Mouse (Mus musculus) heart, embryonic 10.5 days (tissue): ENCODE results near the gene Ndufs8. TPM values are rescaled to one million over a fixed set of nuclear protein-coding genes. Genes with fewer than 3 reads are reported as not detected.
"Not testable (repeated sequence)": the region's sequence is repeated elsewhere in the genome, so short reads cannot be mapped to it uniquely, and the experiment has no call there.

Experiments used
- DNase-seq: peaks from one replicate; pipeline ENCODE4 v3.0.0-alpha.2; 2017; ENCODE audit warnings: low spot score
- H3K27ac ChIP-seq: fragments of 300-500 bp; sonication (generic); 2 replicates; pipeline ENCODE4 v1.5.1; 2016; ENCODE audit warnings: mild to moderate bottlenecking
- H3K27me3 ChIP-seq: fragments of 300-500 bp; sonication (generic); 2 replicates; pipeline ENCODE4 v1.6.1; 2016; ENCODE audit warnings: mild to moderate bottlenecking; ENCODE audit not compliant: poor library complexity, insufficient read depth, severe bottlenecking
- H3K36me3 ChIP-seq: fragments of 300-500 bp; sonication (generic); 2 replicates; pipeline ENCODE4 v1.6.1; 2016; ENCODE audit warnings: mild to moderate bottlenecking, moderate library complexity
- H3K4me1 ChIP-seq: fragments of 300-500 bp; sonication (generic); 2 replicates; pipeline ENCODE4 v1.6.1; 2016; ENCODE audit warnings: mild to moderate bottlenecking
- H3K4me3 ChIP-seq: fragments of 300-500 bp; sonication (generic); 2 replicates; pipeline ENCODE4 v1.5.1; 2016; ENCODE audit warnings: mild to moderate bottlenecking, moderate library complexity
- H3K9me3 ChIP-seq: fragments of 300-500 bp; sonication (generic); 2 replicates; pipeline ENCODE4 v1.6.1; 2016; ENCODE audit warnings: mild to moderate bottlenecking, moderate library complexity
- WGBS: fragments of 180-500 bp; shearing (Covaris S2); methylation state at CpG from one replicate; pipeline ENCODE4 v1.1.7; 2016; 5-methylcytosine and 5-hydroxymethylcytosine counted together
- polyA plus RNA-seq: library from polyadenylated mRNA; unstranded; fragments of >200 nt; fragmentation: Nextera tagmentation; extraction: Ambion mirVana; gene quantifications from 2 replicates; pipeline ENCODE4 v1.2.1, GENCODE M21; 2016

Ndufs8 gene
- 323 and 356 TPM in 2 replicates for polyA plus RNA-seq

GRCm38 (mm10) chr19:3912337-3913204 is at the start of gene Ndufs8:
Ndufs8 (minus strand) TSS chr19:3912774.
- WGBS = under 1% methylated on average over 43 of the region's 43 CpGs
- Histone ChIP-seq H3K9me3 (no peaks in the 10 kb centered on the region), H3K27me3 (no peaks in the 10 kb centered on the region), H3K4me1 (peaks cover 21% of the 10 kb centered on the region), H3K36me3 (peaks cover 36% of the 10 kb centered on the region), H3K4me3 (peak within 1 kb of the TSS; percentile 69), H3K27ac (peak within 1 kb of the TSS; percentile 91)
- peak; percentile 99 for DNase-seq

DNA sequence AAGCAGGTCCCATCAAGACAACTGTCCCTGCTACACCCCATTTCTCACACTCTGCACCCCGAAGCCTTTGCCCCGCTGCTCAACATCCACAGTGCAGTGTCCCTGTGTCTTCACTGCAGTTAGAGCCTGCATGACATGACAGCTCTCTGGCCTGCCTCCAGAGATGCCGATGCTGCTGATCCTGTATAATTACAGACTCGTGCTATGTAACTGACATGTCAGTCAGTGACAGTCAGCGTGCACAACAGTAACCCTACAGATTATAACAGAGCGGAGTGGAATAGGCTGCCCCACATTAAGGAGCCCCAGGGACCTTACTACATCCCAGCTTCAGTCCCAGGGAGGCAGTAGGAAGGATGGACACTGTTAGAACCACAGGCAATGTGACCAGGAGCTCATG is 49.2 kb upstream of the Ndufs8 start:
- H3K36me3 ChIP-seq, DNase-seq, H3K27ac ChIP-seq, H3K4me3 ChIP-seq, H3K9me3 ChIP-seq, H3K4me1 ChIP-seq: not testable (repeated sequence)
- 88% methylated on average over 6 of the region's 6 CpGs for WGBS
- H3K27me3 ChIP-seq = 0 out of 2 replicates have a peak, but pooled peaks cover 10% of the 10 kb centered on the region

GRCm38 (mm10) chr19:3960211-3960610 is 47.6 kb upstream of the Ndufs8 start:
- H3K4me1 ChIP-seq = peaks cover 12% of the 10 kb centered on the region
- no peaks in the 10 kb centered on the region for H3K36me3 ChIP-seq
- 0 out of 2 replicates have a peak, but pooled peaks cover 13% of the 10 kb centered on the region for H3K27me3 ChIP-seq
- WGBS = 77% methylated on average over 5 of the region's 5 CpGs
- no peaks in the 10 kb centered on the region for H3K9me3 ChIP-seq
- no peak overlapping the region for H3K27ac ChIP-seq
- no peak for DNase-seq
- H3K4me3 ChIP-seq = no peak overlapping the region

DNA sequence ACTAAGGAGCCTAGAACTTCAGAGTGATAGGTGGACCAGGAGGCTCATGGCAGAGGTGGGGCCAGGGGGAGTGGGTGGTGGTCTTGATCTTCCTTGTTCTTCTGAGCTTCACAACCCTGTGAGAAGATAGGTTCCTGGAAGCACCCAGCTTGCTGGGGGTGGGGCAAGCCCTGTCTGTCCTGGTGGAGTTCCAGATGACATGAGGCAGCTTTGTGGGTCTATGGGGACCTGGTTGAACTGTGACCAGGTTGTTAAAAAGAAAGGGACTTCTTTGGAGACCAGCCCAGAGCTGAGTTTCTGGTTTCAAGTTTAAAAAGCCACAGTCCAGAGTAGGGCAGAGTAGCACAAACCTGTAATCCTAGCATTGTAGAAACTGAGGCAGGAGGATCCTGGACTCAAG is 46.5 kb upstream of the Ndufs8 start:
- Histone ChIP-seq H3K9me3 (no peaks in the 10 kb centered on the region), H3K27ac (no peak overlapping the region), H3K4me1 (peaks cover 18% of the 10 kb centered on the region), H3K36me3 (no peaks in the 10 kb centered on the region), H3K4me3 (no peak overlapping the region), H3K27me3 (0 out of 2 replicates have a peak, but pooled peaks cover 11% of the 10 kb centered on the region)
- no peak for DNase-seq

- Histone ChIP-seq H3K27me3 (0 out of 2 replicates have a peak, but pooled peaks cover 7% of the 10 kb centered on the region), H3K27ac (no peak within 1 kb of the TSS), H3K4me1 (peaks cover 18% of the 10 kb centered on the region), H3K36me3 (no peaks in the 10 kb centered on the region), H3K4me3 (no peak within 1 kb of the TSS), H3K9me3 (no peaks in the 10 kb centered on the region)
- WGBS = 74% methylated on average over 4 of the region's 4 CpGs
- no peak for DNase-seq
Observed at GRCm38 (mm10) chr19:3958470-3958869, 45.9 kb upstream of the Ndufs8 start, which contains the start of gene Aldh3b3. Aldh3b3 (plus strand) TSS chr19:3958645.

DNA sequence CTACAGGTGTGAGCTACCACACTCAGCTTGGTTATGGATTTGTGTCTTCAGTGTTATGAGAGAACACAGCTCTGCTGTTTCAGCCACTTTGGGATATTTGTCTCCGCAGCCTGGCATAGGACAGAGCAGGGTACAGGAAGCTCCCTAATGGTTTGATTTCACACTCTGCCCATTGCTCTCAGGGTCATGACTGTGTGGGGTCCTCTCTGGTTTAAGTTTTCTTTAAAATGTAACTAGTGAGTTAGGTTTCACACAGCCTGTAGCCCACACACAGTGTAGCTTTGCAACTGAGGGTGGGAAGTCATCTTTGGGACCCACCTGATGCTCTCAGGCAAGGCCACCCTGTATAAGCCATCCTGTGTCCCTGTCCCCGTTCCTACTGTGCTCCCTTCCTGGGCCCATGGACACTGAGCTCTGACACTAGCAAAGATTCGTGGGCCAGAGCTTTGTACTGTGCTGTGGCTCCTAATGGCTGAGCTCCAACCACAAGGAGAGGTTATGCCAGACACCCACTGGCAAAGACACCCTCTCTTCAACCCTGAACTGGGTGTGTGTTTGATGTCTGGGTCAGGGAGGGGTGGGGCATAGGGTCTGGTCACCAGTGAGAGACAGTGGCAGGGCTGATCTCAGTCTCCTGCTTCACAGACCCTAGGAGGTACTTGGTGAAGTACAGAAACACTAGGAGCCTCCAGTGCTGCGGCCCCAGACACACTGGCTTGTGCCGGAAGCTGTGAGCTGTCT is 44.9 kb upstream of the Ndufs8 start:
- not testable (repeated sequence) for H3K36me3 ChIP-seq, H3K4me3 ChIP-seq, H3K9me3 ChIP-seq, DNase-seq, H3K27ac ChIP-seq, H3K27me3 ChIP-seq
- 65% methylated on average over 5 of the region's 5 CpGs for WGBS
- H3K4me1 ChIP-seq = peaks cover 14% of the 10 kb centered on the region

DNA sequence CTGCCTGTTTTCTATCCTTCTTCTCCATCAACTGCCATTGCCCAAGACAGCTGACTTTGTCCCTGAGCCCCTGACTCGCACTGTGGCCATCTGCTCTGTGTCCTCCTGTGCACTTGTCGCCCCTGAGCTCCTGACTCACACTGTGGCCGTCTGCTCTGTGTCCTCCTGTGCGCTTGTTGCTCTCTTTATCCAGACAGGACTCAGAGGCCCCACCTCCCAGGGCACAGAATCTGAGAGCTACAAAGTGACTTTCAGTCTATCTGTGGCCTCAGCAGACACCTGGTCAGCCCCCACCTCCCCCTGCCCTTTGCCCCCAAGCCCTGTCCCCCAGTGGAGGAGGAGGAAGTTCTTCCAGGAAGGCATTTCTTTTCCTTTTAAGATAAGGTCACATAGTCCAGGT is 43.2 kb upstream of the Ndufs8 start:
- Histone ChIP-seq H3K4me1 (peaks cover 14% of the 10 kb centered on the region), H3K9me3 (no peaks in the 10 kb centered on the region)
- WGBS = 26% methylated on average over 4 of the region's 4 CpGs

GRCm38 (mm10) chr19:3955033-3955432 is 42.5 kb upstream of the Ndufs8 start:
- 79% methylated on average over 3 of the region's 3 CpGs for WGBS

More for the DNA sequence above, 43.2 kb upstream of the Ndufs8 start:
- 0 out of 2 replicates have a peak, but pooled peaks cover 7% of the 10 kb centered on the region for H3K27me3 ChIP-seq
- no peak overlapping the region for H3K4me3 ChIP-seq
- H3K36me3 ChIP-seq = no peaks in the 10 kb centered on the region
- 0 out of 2 replicates have a peak overlapping the region, but pooled peaks have one; percentile 36 for H3K27ac ChIP-seq
- DNase-seq = no peak

GRCm38 (mm10) chr19:3952099-3952498 is 39.5 kb upstream of the Ndufs8 start:
- no peak for DNase-seq
- no peaks in the 10 kb centered on the region for H3K36me3 ChIP-seq
- H3K27me3 ChIP-seq = peaks cover 21% of the 10 kb centered on the region; the same call in 1 of the 2 replicates
- H3K9me3 ChIP-seq = no peaks in the 10 kb centered on the region
- no peak overlapping the region for H3K27ac ChIP-seq
- WGBS = 43% methylated on average over 1 of the region's 1 CpGs
- H3K4me1 ChIP-seq = peaks cover 14% of the 10 kb centered on the region
- no peak overlapping the region for H3K4me3 ChIP-seq

More at GRCm38 (mm10) chr19:3955033-3955432, 42.5 kb upstream of the Ndufs8 start:
- Histone ChIP-seq H3K27ac (no peak overlapping the region), H3K36me3 (no peaks in the 10 kb centered on the region), H3K27me3 (0 out of 2 replicates have a peak, but pooled peaks cover 7% of the 10 kb centered on the region), H3K4me1 (peaks cover 14% of the 10 kb centered on the region), H3K4me3 (no peak overlapping the region), H3K9me3 (no peaks in the 10 kb centered on the region)
- DNase-seq = no peak

GRCm38 (mm10) chr19:3951461-3951860 is 38.9 kb upstream of the Ndufs8 start:
- DNase-seq = no peak
- no peaks in the 10 kb centered on the region for H3K36me3 ChIP-seq
- H3K4me1 ChIP-seq = peaks cover 14% of the 10 kb centered on the region

GRCm38 (mm10) chr19:3950331-3950730 is 37.8 kb upstream of the Ndufs8 start:
- Histone ChIP-seq H3K4me3 (no peak overlapping the region), H3K27ac (no peak overlapping the region), H3K4me1 (peaks cover 13% of the 10 kb centered on the region), H3K9me3 (no peaks in the 10 kb centered on the region), H3K36me3 (no peaks in the 10 kb centered on the region), H3K27me3 (peaks cover 17% of the 10 kb centered on the region; the same call in 1 of the 2 replicates)
- 74% methylated on average over 3 of the region's 3 CpGs for WGBS
- no peak for DNase-seq

More at GRCm38 (mm10) chr19:3951461-3951860, 38.9 kb upstream of the Ndufs8 start:
- Histone ChIP-seq H3K27me3 (peaks cover 21% of the 10 kb centered on the region; the same call in 1 of the 2 replicates), H3K27ac (no peak overlapping the region), H3K9me3 (no peaks in the 10 kb centered on the region), H3K4me3 (no peak overlapping the region)

- H3K27me3 ChIP-seq = peaks cover 28% of the 10 kb centered on the region
- no peak overlapping the region for H3K27ac ChIP-seq
- peaks cover 7% of the 10 kb centered on the region for H3K4me1 ChIP-seq
- no peaks in the 10 kb centered on the region for H3K36me3 ChIP-seq
- no peak for DNase-seq
- 63% methylated on average over 14 of the region's 14 CpGs for WGBS
- H3K9me3 ChIP-seq = no peaks in the 10 kb centered on the region
- no peak overlapping the region for H3K4me3 ChIP-seq
Observed at GRCm38 (mm10) chr19:3948546-3948945, 36.0 kb upstream of the Ndufs8 start.

- 68% methylated on average over 3 of the region's 3 CpGs for WGBS
- H3K4me3 ChIP-seq = no peak overlapping the region
- H3K4me1 ChIP-seq = peaks cover 11% of the 10 kb centered on the region
- peaks cover 31% of the 10 kb centered on the region for H3K27me3 ChIP-seq
- no peak for DNase-seq
- no peaks in the 10 kb centered on the region for H3K9me3 ChIP-seq
- no peaks in the 10 kb centered on the region for H3K36me3 ChIP-seq
- H3K27ac ChIP-seq = no peak overlapping the region
Observed at GRCm38 (mm10) chr19:3947813-3948212, 35.2 kb upstream of the Ndufs8 start.
